Mouse (Mus musculus) ES-CJ7 (cell line): ENCODE results near the gene Cep164.
"Not testable (repeated sequence)": the region's sequence is repeated elsewhere in the genome, so short reads cannot be mapped to it uniquely, and the experiment has no call there.

Experiments
- DNase-seq: peaks from one replicate; pipeline ENCODE4 v3.0.0; 2011; ENCODE audit warnings: low read depth, low spot score

Cep164 gene

GRCm38 (mm10) chr9:45828291-45828963 is at the start of gene Cep164:
TSS of gene Cep164 (minus strand) at chr9:45828691.
- DNase-seq, result peak; percentile 92

DNA sequence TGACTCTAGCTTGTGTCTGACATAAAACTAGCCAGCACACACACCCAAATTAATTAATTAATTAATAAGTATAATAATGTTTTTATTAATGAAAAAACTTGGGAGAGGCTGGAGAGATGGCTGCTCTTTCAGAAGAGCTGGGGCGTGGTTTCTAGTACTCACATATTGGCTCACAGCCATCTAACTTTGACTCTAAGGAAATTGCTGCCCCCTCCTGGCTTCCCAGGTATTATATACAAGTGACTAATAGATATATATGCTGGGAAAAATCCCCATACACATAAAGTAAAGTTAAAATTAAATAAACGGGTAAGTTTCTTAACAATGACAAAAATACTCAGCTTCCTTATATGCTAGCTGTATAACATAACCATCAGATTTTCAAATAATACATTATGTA is 49.4 kb upstream of the Cep164 start:
- no peak for DNase-seq

DNA sequence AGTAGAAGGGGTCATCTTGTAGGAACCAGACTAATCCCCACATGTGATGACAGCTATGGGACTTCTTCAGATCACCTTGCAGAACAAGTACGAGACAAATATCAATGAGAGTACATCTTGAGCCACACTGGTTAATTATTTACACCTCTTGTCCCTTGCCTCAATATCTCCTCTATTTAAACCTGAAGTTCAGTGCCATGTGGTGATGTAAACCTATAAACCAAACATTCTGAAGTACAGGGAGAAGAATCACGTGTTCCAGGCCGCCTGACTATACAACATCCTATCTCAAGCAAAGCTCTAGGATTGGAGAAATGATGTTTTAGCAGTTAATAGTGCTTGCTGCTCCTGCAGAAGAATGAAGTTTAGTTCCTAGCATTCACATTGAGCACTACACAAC is 41.8 kb upstream of the Cep164 start:
- no peak for DNase-seq

DNA sequence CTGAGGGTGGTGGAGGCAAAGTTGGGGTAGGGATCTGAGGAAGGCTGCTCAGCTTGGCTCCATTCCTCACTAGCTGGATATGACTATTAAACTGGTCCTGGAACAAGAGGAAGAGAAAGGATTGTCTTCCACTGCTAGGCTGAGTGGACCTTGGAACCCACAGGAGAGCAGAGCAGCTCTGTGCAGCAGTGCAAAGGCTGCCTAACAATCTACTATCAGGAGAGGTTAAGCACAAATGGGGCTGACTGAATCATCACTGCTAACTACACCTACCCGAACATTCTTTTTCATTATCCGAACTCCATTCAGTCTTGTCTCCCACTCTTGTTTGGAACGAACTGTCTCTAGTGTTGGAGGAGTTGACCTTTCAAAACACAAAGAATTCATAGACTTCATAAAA is 40.7 kb upstream of the Cep164 start:
- DNase-seq, result no peak

DNA sequence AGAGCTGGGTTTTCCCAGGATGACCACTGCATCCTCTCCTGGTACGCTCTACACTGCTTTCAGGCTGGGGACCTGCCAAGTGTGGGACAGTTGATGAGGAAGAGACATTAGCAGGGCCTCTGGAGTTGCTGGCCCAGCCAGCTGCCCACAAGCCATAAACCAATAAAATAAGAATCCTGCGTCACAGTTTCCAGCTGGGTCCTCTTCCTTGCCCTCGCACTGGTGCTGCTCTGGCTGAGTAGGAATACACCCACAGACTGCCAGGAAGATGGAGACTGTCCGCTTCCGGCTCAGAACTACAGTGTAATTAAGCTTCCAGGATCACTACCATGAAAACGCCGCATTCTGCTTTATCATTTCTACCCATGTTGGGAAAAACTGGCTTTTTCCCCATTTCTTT is 33.3 kb upstream of the Cep164 start:
- DNase-seq, result no peak

DNA sequence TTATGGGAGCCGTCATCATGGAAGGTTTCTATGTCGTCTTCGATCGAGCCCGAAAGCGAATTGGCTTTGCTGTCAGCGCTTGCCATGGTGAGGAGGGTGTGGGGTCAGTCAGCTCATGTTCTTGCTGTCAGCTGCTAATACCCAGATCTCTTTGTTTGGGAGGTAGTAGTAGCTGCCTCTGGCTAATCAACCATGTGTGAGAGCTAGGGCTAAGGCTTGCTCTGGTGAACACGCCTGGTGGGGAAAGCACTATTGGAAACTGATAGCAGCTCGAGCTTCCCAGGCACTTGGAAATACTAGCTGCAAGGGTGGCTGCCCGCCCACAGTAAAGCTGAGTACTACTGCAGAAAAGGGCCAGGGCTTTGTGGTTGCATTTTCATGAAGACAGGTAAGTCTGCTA is 30.9 kb upstream of the Cep164 start:
- DNase-seq, result no peak

DNA sequence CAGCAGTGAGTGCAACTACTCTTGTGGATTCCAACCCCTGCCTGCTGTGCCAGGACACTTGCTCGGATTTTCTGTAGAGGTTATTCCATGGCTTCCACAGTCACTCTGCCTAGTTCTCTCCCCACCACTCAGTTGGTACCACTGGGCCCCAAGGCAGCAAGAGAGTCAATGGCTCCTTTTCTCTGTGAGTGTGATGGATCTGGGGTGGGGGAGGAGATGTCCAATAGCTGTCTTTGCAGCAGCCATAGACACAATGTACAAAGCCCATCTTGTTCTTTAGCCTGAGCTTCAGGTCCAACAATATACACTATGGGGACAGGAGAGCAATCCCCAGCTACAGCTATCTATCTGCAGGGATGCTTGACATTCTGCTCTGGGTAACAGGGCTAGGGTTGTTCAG is 25.6 kb upstream of the Cep164 start:
- DNase-seq, result no peak

GRCm38 (mm10) chr9:45853695-45854094 is 25.2 kb upstream of the Cep164 start:
- DNase-seq, result no peak

GRCm38 (mm10) chr9:45851776-45852175 is 23.3 kb upstream of the Cep164 start:
- no peak for DNase-seq

DNA sequence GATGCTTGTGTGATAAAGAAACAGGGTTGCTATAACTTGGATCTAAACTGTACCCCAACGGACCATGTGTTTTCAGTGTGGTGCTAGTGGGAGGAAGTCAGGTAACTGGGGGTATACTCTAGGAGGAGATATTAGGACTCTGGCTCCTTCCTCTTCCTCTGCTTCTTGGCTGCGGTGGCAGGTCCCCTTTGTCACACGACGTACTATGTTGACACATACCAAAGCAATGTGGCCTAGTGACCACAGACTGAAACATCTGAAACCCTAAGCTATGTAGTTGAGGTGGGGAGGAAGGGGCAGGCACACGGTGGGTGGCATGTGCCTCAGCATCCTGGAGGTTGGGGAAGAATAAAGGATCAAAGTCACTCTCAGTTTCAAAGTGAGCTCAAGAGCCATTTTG is 22.8 kb upstream of the Cep164 start:
- DNase-seq, result no peak

- no peak for DNase-seq
These were observed 22.2 kb upstream of the Cep164 start for GRCm38 (mm10) chr9:45850528-45851155.

GRCm38 (mm10) chr9:45849528-45850408 is 21.3 kb upstream of the Cep164 start:
- no peak for DNase-seq

GRCm38 (mm10) chr9:45846891-45847460 is 18.5 kb upstream of the Cep164 start:
- DNase-seq, result no peak

DNA sequence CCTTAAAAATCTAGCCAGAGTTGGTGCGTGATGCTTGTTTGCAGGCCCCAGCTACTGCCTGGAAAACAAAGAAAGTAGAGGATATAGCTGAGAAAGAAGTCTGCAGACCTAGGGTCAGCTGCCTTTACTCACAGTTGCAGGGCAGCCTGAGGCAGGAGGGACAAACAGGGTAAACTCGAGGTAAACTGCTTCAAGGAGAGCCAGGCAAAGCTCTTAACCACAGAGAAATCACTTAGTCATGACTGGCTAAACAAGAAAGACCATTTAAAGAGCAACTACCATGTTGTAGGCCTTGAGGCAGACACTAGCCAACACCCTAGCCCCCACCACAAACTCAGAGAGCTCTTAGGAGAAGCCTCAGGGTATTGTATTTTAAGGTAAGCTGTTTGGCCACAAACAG is 17.7 kb upstream of the Cep164 start:
- DNase-seq, result not testable (repeated sequence)

- no peak for DNase-seq
These were observed 17.1 kb upstream of the Cep164 start for GRCm38 (mm10) chr9:45845541-45845940.

DNA sequence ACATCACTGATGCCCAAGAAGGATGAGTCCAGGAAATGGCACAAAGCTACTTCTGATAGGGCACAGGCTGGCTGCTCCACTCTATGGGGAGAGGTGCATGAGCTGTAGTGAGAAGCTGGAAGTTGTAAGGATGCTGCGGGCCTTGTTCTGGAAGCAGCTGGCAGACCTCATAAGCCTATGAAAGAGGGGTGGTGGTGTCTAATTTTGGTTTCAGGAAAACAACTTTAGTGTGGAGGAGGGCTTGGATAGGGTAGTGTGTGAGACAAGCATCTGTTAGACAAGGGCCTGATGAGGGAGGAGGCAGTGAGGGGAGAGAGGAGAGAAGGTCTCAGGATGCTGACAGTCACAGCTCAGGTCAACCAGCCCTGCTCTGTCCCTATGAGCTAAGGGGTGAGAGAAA is 15.3 kb upstream of the Cep164 start:
- no peak for DNase-seq

GRCm38 (mm10) chr9:45843007-45843406 is 14.5 kb upstream of the Cep164 start:
- DNase-seq, result no peak

DNA sequence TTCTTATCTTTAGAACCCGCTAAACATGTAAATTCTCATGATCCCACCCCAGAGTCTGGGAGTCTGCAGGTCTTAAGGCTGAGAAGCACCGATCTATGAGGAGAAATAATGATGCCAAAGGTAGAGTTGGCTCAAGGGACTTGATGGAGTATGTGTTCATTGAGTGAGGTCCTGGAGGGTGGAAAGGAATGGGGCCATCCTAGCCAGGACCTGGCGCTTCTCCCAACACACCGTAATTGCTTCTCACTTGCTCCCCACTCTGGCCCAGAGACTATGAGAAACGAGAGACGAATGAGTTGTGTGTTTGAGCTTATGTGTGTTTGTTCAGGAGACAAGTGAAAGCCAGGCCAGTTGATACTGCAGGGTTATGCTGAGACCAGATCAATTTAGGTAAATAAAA is 13.0 kb upstream of the Cep164 start:
- DNase-seq, result no peak

- no peak for DNase-seq
These were observed 11.8 kb upstream of the Cep164 start for GRCm38 (mm10) chr9:45840331-45840730.

- DNase-seq, result no peak
These were observed 11.4 kb upstream of the Cep164 start for GRCm38 (mm10) chr9:45839982-45840300.

DNA sequence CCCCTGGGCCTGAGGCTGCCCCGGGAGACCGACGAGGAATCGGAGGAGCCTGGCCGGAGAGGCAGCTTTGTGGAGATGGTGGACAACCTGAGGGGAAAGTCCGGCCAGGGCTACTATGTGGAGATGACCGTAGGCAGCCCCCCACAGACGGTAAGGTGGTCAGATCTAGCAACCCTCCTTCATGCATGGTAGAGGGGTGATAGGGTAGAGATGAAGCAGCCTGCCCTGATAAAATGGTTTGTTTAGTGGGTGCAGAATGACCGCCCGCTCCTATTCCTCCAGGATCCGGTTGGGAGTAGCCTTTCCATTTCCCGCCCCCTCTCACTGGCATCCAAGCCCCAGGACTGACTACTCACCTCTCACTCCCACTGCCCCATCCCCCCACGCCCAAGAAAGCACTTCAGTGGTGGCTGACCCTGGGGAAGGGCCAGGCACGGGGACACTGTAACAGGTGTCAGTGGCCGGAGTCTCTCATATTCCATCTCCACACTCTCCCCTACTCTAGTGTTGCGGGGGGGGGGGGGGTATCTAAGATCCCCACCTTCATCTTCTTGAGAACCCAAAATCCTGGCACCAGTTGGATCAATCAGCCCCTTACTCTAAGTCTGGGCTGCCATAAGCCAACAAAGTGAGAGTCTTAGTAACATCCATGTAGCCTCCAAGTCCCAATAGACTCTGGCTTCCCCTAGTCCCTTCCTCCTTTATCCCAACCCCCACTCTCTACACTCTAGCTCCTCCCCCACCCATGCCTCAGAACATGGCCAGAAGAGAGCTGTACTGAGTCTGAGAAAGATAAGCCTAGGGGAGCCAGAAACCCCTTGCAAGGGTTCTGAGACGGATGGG is 10.9 kb upstream of the Cep164 start:
- no peak for DNase-seq
